Mouse (Mus musculus): ENCODE data around the gene Fgfrl1. TPM values are rescaled to one million over a fixed set of nuclear protein-coding genes. Genes with fewer than 3 reads are reported as not detected.
A peak's percentile ranks its signal among the peaks of the same experiment; 100 is the strongest.

The Fgfrl1 gene
- total and polyA plus RNA-seq, 2 experiments from 2014 or later = 7.1 to 17.1 TPM

DNA sequence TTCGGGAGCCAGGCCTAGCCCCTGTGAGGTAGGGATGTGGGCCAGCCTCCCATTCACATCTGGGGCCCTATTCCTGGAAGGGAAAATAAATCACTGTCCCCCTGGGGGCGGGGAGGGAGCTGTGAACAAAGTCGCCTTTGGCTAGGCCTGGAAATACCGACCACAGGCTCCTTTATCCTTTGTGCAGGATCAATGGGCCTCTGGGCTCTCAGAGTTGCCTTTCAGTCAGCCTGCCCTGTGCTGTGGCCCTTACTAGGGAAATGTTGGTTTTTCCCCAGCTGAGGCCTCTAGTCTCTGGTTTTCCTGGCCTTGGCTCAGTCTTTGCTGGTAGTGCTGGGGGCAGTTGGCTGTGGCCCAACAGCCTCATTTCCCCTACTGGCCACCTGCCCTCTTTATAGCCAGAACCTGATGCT is 5.2 kb downstream of the Fgfrl1 start:
- 0 out of 2 replicates have a peak, but pooled peaks cover 2% of the 10 kb centered on the region for H3K4me1 ChIP-seq (ENCODE audit: insufficient read depth)
- 0 out of 2 replicates have a peak, but pooled peaks cover 8% of the 10 kb centered on the region for H3K27me3 ChIP-seq (ENCODE audit: insufficient read depth, low read length)
- no peak overlapping the region for H3K27ac ChIP-seq (ENCODE audit: low read depth, low read length)
- WGBS = 13% methylated on average over 4 of the region's 4 CpGs
- no peak for TF ChIP-seq CTCF (IDR thresholded peaks at IDR 0.05; ENCODE audit: low read depth)
- H3K4me3 ChIP-seq (ENCODE audit: low read depth, low read length) = no peak overlapping the region
- H3K9ac ChIP-seq = no peak overlapping the region
- H3K9me3 ChIP-seq (ENCODE audit: low read length) = no peaks in the 10 kb centered on the region
- ATAC-seq (peak; percentile 17), DNase-seq (peak; percentile 50)
- no peaks in the 10 kb centered on the region for H3K36me3 ChIP-seq (ENCODE audit: insufficient read depth)
- no peak overlapping the region for H3K4me2 ChIP-seq (ENCODE audit: low read depth)

DNA sequence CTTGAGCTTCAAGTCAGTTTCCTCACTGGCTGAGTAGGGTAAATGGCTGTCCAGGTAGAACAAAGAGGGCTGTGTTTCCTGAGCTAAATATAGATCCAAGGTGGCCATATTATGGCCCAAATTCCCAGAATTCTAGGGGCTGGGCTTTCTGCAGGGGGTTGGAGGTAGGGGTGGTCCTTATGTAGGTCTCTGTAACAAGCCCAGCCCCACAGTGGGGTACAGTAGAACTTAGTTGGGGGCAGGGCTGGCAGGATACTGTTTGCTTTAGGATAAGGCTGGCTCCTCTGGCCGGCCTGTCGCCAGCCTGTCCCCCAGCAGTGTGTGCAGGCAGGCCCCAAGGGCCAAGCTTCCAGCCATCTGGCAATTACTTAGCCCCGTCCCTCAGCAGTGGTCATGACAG is 8.2 kb downstream of the Fgfrl1 start:
- H3K4me1 ChIP-seq (ENCODE audit: insufficient read depth) = no peaks in the 10 kb centered on the region
- H3K27ac ChIP-seq (ENCODE audit: low read depth, low read length) = no peak overlapping the region
- ATAC-seq (no peak), DNase-seq (no peak)
- H3K27me3 ChIP-seq (ENCODE audit: insufficient read depth, low read length) = no peaks in the 10 kb centered on the region
- H3K9ac ChIP-seq = no peak overlapping the region
- 69% methylated on average over 3 of the region's 3 CpGs for WGBS
- H3K4me3 ChIP-seq (ENCODE audit: low read depth, low read length) = no peak overlapping the region
- H3K4me2 ChIP-seq (ENCODE audit: low read depth) = no peak overlapping the region
- no peaks in the 10 kb centered on the region for H3K36me3 ChIP-seq (ENCODE audit: insufficient read depth)
- no peaks in the 10 kb centered on the region for H3K9me3 ChIP-seq (ENCODE audit: low read length)
- TF ChIP-seq CTCF (IDR thresholded peaks at IDR 0.05; ENCODE audit: low read depth) = no peak

DNA sequence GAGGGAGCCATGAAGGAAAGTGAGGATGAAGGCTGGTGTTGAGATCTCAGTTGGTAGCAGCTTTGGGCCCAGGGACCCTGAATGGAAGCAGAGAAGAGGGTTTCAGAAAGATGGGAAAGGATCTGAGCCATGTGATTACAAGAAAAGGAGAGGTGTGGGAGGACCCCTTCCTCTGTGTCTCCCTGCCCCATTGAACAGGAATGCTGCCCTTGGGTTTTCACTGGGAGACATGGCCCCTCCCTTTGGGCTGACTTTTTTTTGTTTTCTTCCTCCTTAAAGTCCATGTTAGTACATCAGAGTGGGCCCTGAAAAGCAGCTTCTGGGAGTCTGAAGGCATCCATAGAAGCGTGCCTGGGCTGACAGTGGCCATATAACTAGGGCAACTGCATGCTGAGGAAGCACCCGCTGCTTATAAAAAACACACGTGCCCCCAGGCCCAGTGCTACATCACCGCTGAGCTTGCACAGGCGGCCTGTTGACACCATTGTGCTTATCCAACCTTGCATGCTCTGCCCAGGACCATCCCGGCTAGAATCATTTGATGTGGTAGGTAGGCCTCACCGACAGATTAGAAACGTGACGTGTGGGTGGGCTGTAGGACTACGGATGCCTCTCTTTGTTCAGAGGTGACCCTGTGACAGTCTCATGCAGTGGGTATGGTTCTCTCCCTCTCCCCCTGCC is 9.3 kb downstream of the Fgfrl1 start:
- Histone ChIP-seq H3K4me1 (ENCODE audit: insufficient read depth) (no peaks in the 10 kb centered on the region), H3K36me3 (ENCODE audit: insufficient read depth) (no peaks in the 10 kb centered on the region; the same call in 1 of the 2 replicates), H3K4me2 (ENCODE audit: low read depth) (no peak overlapping the region), H3K4me3 (ENCODE audit: low read depth, low read length) (no peak overlapping the region), H3K27ac (ENCODE audit: low read depth, low read length) (no peak overlapping the region), H3K27me3 (ENCODE audit: insufficient read depth, low read length) (no peaks in the 10 kb centered on the region), H3K9ac (no peak overlapping the region), H3K9me3 (ENCODE audit: low read length) (no peaks in the 10 kb centered on the region)
- TF ChIP-seq CTCF (IDR thresholded peaks at IDR 0.05; ENCODE audit: low read depth) = no peak
- WGBS = 73% methylated on average over 10 of the region's 10 CpGs
- DNase-seq (no peak), ATAC-seq (no peak)

DNA sequence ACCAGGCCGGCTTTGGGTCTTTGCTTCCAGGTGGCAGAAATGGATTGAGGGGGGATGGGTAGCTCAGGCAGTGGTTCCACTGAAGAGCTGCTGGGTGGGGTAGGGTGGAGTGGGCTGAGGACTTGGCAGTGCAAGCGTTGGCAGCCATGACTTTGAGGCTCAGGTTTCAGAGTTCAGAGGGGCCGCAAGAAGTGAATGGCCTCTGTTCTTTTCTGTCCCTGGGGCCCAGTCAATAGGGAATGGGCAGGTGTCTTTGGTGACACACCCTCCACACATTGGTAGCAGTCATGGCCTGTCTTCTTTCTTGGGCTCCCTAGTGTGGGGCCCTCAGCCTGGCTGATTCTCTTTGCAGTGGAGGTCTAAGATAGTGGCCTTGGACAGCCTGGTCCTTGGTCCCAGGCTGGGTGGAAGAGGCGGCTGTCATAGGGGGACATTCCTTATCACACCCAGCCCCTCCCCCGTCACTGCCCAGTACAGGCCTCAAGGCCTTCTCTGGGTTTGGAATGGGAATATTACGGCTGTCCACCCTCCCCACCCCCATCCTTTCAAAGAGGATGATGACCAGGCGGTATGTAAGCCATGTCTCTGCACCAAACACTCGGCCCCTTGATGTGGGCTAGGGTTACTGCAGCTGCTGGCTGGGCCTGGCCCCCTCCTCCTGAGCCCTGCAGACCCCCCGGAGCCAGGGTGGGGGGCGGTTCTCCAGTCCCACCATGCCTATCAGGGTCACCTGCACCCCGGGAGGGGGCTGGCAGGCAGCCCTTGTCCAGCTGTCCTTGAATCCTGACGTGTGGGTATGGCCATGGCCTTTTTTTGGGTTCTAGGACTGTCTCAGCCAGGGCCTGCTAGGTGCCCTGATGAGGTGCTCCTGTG is 11.8 kb downstream of the Fgfrl1 start:
- ATAC-seq (no peak), DNase-seq (no peak)
- no peak overlapping the region for H3K9ac ChIP-seq
- H3K36me3 ChIP-seq (ENCODE audit: insufficient read depth) = no peaks in the 10 kb centered on the region; the same call in 1 of the 2 replicates
- no peaks in the 10 kb centered on the region for H3K27me3 ChIP-seq (ENCODE audit: insufficient read depth, low read length)
- H3K27ac ChIP-seq (ENCODE audit: low read depth, low read length) = no peak overlapping the region
- H3K4me2 ChIP-seq (ENCODE audit: low read depth) = no peak overlapping the region
- H3K4me1 ChIP-seq (ENCODE audit: insufficient read depth) = no peaks in the 10 kb centered on the region
- H3K4me3 ChIP-seq (ENCODE audit: low read depth, low read length) = no peak overlapping the region
- H3K9me3 ChIP-seq (ENCODE audit: low read length) = no peaks in the 10 kb centered on the region
- no peak for TF ChIP-seq CTCF (IDR thresholded peaks at IDR 0.05; ENCODE audit: low read depth)
- WGBS = 89% methylated on average over 12 of the region's 12 CpGs

DNA sequence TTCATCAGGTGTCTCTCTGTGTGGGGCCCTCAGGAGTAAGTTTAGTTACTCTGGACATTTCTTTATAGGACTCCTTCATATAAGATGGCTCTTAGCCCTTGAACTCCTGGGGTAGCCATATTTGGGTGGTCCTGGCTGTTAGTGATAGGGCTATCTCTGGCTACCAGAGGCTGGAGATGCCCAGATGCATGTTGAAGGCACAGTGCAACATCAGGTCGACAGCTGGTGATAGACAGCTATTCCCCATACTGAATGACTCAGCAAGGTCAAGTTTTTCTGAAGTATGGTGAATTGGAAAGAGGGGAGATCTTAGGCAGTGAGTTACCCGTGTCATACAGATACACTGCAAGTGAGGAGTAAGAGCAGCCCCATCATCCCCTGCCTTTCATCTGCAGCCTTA is 15.6 kb downstream of the Fgfrl1 start:
- no peak overlapping the region for H3K27ac ChIP-seq (ENCODE audit: low read depth, low read length)
- 96% methylated on average over 2 of the region's 2 CpGs for WGBS
- DNase-seq (no peak), ATAC-seq (no peak)
- no peaks in the 10 kb centered on the region; the same call in 1 of the 2 replicates for H3K36me3 ChIP-seq (ENCODE audit: insufficient read depth)
- H3K4me1 ChIP-seq (ENCODE audit: insufficient read depth) = no peaks in the 10 kb centered on the region
- no peaks in the 10 kb centered on the region for H3K27me3 ChIP-seq (ENCODE audit: insufficient read depth, low read length)
- no peaks in the 10 kb centered on the region for H3K9me3 ChIP-seq (ENCODE audit: low read length)
- H3K9ac ChIP-seq = no peak overlapping the region
- TF ChIP-seq CTCF (IDR thresholded peaks at IDR 0.05; ENCODE audit: low read depth) = no peak
- H3K4me2 ChIP-seq (ENCODE audit: low read depth) = no peak overlapping the region
- H3K4me3 ChIP-seq (ENCODE audit: low read depth, low read length) = no peak overlapping the region

DNA sequence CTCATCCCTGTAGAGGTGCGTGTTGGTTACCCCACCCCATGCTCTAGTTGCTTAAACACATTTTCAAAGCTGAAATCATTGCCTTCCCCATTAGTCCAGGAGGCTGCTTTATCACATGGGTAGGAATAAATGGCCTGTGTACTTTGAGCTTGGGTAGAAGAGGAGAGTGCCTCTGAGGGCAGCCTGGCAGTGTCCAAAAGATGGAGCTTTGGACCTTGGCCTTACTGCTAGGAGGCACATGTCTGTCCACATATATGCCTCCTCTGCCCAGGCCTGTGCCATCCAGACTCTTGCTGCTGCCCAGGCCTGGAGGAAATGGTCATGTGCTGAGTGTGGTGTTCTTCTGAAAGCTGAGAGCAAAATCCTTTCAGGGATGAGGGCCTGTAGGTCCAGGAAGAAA is 16.2 kb downstream of the Fgfrl1 start:
- Histone ChIP-seq H3K4me3 (ENCODE audit: low read depth, low read length) (no peak overlapping the region), H3K9ac (no peak overlapping the region), H3K27ac (ENCODE audit: low read depth, low read length) (no peak overlapping the region), H3K9me3 (ENCODE audit: low read length) (no peaks in the 10 kb centered on the region), H3K36me3 (ENCODE audit: insufficient read depth) (no peaks in the 10 kb centered on the region; the same call in 1 of the 2 replicates), H3K4me1 (ENCODE audit: insufficient read depth) (no peaks in the 10 kb centered on the region), H3K27me3 (ENCODE audit: insufficient read depth, low read length) (no peaks in the 10 kb centered on the region), H3K4me2 (ENCODE audit: low read depth) (no peak overlapping the region)
- TF ChIP-seq CTCF (IDR thresholded peaks at IDR 0.05; ENCODE audit: low read depth) = no peak
- DNase-seq (no peak), ATAC-seq (no peak)
- 92% methylated on average over 1 of the region's 1 CpGs for WGBS
